Mouse (Mus musculus) cerebellum, adult 2 months (tissue): ENCODE measurements around the gene Vmn1r52. TPM values are rescaled to one million over a fixed set of nuclear protein-coding genes. Genes with fewer than 3 reads are reported as not detected.
"Not testable (repeated sequence)": the region's sequence is repeated elsewhere in the genome, so short reads cannot be mapped to it uniquely, and the experiment has no call there.

Experiments used
- DNase-seq, 2 experiments: peaks; one replicate each; pipeline ENCODE4 v3.0.0; 2021
- H3K27ac ChIP-seq: fragments of 200-500 bp; 2 replicates; pipeline ENCODE4 v1.5.1; 2012; ENCODE audit warnings: low read length, control low read depth, inconsistent platforms; ENCODE audit not compliant: insufficient read depth
- H3K27me3 ChIP-seq: fragments of 200-500 bp; 2 replicates; pipeline ENCODE4 v1.6.1; 2012; ENCODE audit warnings: inconsistent platforms, mild to moderate bottlenecking, low read length, moderate library complexity; ENCODE audit not compliant: control insufficient read depth, insufficient read depth
- H3K4me1 ChIP-seq: fragments of 200-500 bp; 2 replicates; pipeline ENCODE4 v1.6.1; 2011; ENCODE audit warnings: low read length; ENCODE audit not compliant: control insufficient read depth, insufficient read depth
- H3K4me3 ChIP-seq: fragments of 200-500 bp; replicated peaks from 2 replicates; pipeline ENCODE3; 2011; ENCODE audit warnings: mild to moderate bottlenecking, low read depth, low read length, control low read depth; ENCODE audit not compliant: insufficient read depth
- CTCF ChIP-seq: fragments of 200-500 bp; IDR thresholded peaks from 2 replicates; pipeline ENCODE4 v1.5.1; 2011; ENCODE audit warnings: low read depth, mild to moderate bottlenecking, control low read depth, low read length, moderate library complexity, borderline replicate concordance; ENCODE audit not compliant: insufficient read depth
- POLR2A ChIP-seq: fragments of 200-500 bp; IDR thresholded peaks from 2 replicates; pipeline ENCODE4 v1.6.1; 2011; ENCODE audit warnings: low read length, control low read depth, borderline replicate concordance; ENCODE audit not compliant: insufficient read depth
- WGBS: fragments of 180-500 bp; shearing (Covaris S2); methylation state at CpG from one replicate; pipeline ENCODE4 v1.1.7; 2018; 5-methylcytosine and 5-hydroxymethylcytosine counted together
- polyA plus RNA-seq: library from polyadenylated mRNA; depleted of rRNA; stranded (reverse); fragments of >200 nt; gene quantifications from 2 replicates; pipeline ENCODE4 v1.2.3, GENCODE M21; 2012; rRNA removed

The Vmn1r52 gene
- not detected in 2 replicates for polyA plus RNA-seq

DNA sequence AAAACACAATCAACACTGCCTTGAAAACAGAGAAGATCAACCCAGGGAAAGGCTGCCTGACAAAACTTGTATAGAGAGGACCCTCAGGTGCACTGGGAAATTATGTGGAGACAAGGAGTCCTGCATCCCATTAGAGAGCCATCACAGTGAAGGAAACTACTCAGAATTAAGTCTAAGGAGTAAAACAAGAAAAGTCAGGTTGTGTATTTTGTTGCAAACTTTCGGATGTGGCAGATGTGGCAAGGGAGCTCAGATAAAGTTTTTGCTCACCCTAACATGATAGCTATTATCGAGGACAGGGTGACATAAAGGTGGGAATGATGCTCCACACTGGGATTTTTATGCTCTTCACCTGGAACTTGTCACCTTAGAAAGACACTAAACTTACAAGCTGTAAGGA is at the start of gene Vmn1r52:
Gene Vmn1r52 (plus strand): TSS at position 301 of the 400 bp plus-strand sequence.
- WGBS: 73% methylated on average over 2 of the region's 2 CpGs
- Histone ChIP-seq H3K4me3 (no peak within 1 kb of the TSS), H3K27me3 (no peaks in the 10 kb centered on the region), H3K27ac (no peak within 1 kb of the TSS), H3K4me1 (no peaks in the 10 kb centered on the region)
- no peak for TF ChIP-seq CTCF
- TF ChIP-seq POLR2A: no peak
- no peak for DNase-seq

GRCm38 (mm10) chr6:90160139-90160538 is 14.5 kb upstream of the Vmn1r52 start:
- H3K27ac ChIP-seq: no peak overlapping the region
- no peaks in the 10 kb centered on the region for H3K4me1 ChIP-seq
- no peak for TF ChIP-seq CTCF
- no peak for TF ChIP-seq POLR2A
- 88% methylated on average over 3 of the region's 3 CpGs for WGBS
- DNase-seq: no peak
- H3K27me3 ChIP-seq: no peaks in the 10 kb centered on the region; the same call in 1 of the 2 replicates
- no peak overlapping the region for H3K4me3 ChIP-seq

GRCm38 (mm10) chr6:90202493-90202892 is 27.9 kb downstream of the Vmn1r52 start, which contains the start of gene V1ra8:
Gene V1ra8 (plus strand): TSS chr6:90202793.
- H3K4me3 ChIP-seq, H3K27ac ChIP-seq, H3K4me1 ChIP-seq, H3K27me3 ChIP-seq, DNase-seq: not testable (repeated sequence)
- 87% methylated on average over 2 of the region's 2 CpGs for WGBS

GRCm38 (mm10) chr6:90224338-90224737 is 49.7 kb downstream of the Vmn1r52 start, which contains the start of gene Vmn1r53:
Gene Vmn1r53 (minus strand): TSS chr6:90224438.
- H3K27me3 ChIP-seq: no peaks in the 10 kb centered on the region
- no peak within 1 kb of the TSS for H3K27ac ChIP-seq
- DNase-seq: no peak
- no peak within 1 kb of the TSS for H3K4me3 ChIP-seq
- no peaks in the 10 kb centered on the region for H3K4me1 ChIP-seq
- TF ChIP-seq POLR2A (no peak), CTCF (no peak)
- WGBS: 83% methylated on average over 1 of the region's 1 CpGs

Other genes with a start within 250 kb of the Vmn1r52 start
- gene Vmn1r45, start 234.2 kb upstream of the Vmn1r52 start, polyA plus RNA-seq: not detected in 2 replicates
- not detected in 2 replicates for gene Vmn1r46, start 205.5 kb upstream of the Vmn1r52 start, polyA plus RNA-seq
- gene Vmn1r47, start 158.7 kb upstream of the Vmn1r52 start, polyA plus RNA-seq: not detected in 2 replicates
- gene Vmn1r48, start 138.0 kb upstream of the Vmn1r52 start, polyA plus RNA-seq: not detected in 2 replicates
- gene Vmn1r49, start 96.3 kb upstream of the Vmn1r52 start, polyA plus RNA-seq: not detected in 2 replicates
- gene Vmn1r50, start 73.4 kb upstream of the Vmn1r52 start, polyA plus RNA-seq: not detected in 2 replicates
- not detected in 2 replicates for gene Vmn1r51, start 52.2 kb upstream of the Vmn1r52 start, polyA plus RNA-seq
- gene V1ra8, start 28.0 kb downstream of the Vmn1r52 start, polyA plus RNA-seq: not detected in 2 replicates
- not detected in 2 replicates for gene Vmn1r53, start 49.6 kb downstream of the Vmn1r52 start, polyA plus RNA-seq
- gene Vmn1r54, start 71.5 kb downstream of the Vmn1r52 start, polyA plus RNA-seq: not detected in 2 replicates
- not detected in 2 replicates for gene BC048671, start 126.4 kb downstream of the Vmn1r52 start, polyA plus RNA-seq
- not detected in 2 replicates for gene Chst13, start 150.4 kb downstream of the Vmn1r52 start, polyA plus RNA-seq
- gene Uroc1, start 158.5 kb downstream of the Vmn1r52 start, polyA plus RNA-seq: not detected in 2 replicates
- 20.3 and 21.5 TPM in 2 replicates for gene Zxdc, start 194.7 kb downstream of the Vmn1r52 start, polyA plus RNA-seq